27 mouse cellular contexts compared by ENCODE assay signal in genomic region chr8:121760484-121760883, GRCm38 (mm10). TPM values are rescaled to one million over a fixed set of nuclear protein-coding genes. Genes with fewer than 3 reads are reported as not detected.
A peak's percentile ranks its signal among the peaks of the same experiment; 100 is the strongest.
DNase-seq lines count a peak whose midpoint lies in the region; ATAC-seq lines count a peak whose summit lies in the region.
"Had no signal": no experiment of that assay in that cellular context is flagged by ENCODE, and none has a peak within 500 bp of the region (broad histone marks: within the 10 kb centered on the region; RNA-seq: fewer than 3 reads in every experiment).

No protein-coding gene starts in this region.

- no peak overlapping the region for H3K4me2 ChIP-seq in kidney, embryonic 14.5 days (replicated peaks; ENCODE audit: low read depth, low read length)
- H3K4me2 ChIP-seq: forebrain, embryonic 13.5 days; heart, embryonic 13.5 days; hindbrain, embryonic 14.5 days; liver, embryonic 12.5 days; midbrain, embryonic 11.5 days had no signal

- WGBS in kidney, embryonic 14.5 days, result 70% methylated on average over 7 of the region's 7 CpGs

- H3K36me3 ChIP-seq in kidney, embryonic 14.5 days (ENCODE audit: control insufficient read depth, insufficient read depth, low read length), result no peaks in the 10 kb centered on the region
- H3K36me3 ChIP-seq: heart, embryonic 13.5 days; liver, embryonic 12.5 days had no signal

- no peak overlapping the region for H3K4me3 ChIP-seq in kidney, embryonic 14.5 days (ENCODE audit: low read length)
- H3K4me3 ChIP-seq: forebrain, embryonic 13.5 days; gastrocnemius, adult 2 months; heart, embryonic 13.5 days; liver, embryonic 12.5 days had no signal

- DNase-seq in cerebellum, postnatal 4 days (ENCODE audit: low spot score in 2 of 2), result no peak
- DNase-seq in cerebellum, adult 11-12 months, result peak; percentile 73
- DNase-seq in cerebellum, adult 9-11 months, result peak; percentile 78
- DNase-seq in heart, adult 8-10 months (ENCODE audit: low spot score), result no peak
- DNase-seq in frontal cortex, postnatal 25 days (ENCODE audit: low spot score in 2 of 2), result no peak
- DNase-seq: adrenal gland, postnatal 14 days; gastrocnemius, adult 2 months; gastrocnemius, postnatal 36 days; heart, adult 18-20 months; heart, postnatal 10 days; kidney, postnatal 4 days; layer of hippocampus, adult 9-11 months; liver, postnatal 0 days; lung, postnatal 36 days; right cerebral cortex, adult 18-20 months; spleen, adult 18-20 months; thymus, postnatal 14 days had no signal

- H3K4me1 ChIP-seq in kidney, embryonic 14.5 days (ENCODE audit: control insufficient read depth, insufficient read depth, low read length), result no peaks in the 10 kb centered on the region
- H3K4me1 ChIP-seq: heart, embryonic 13.5 days; liver, embryonic 12.5 days had no signal

- H3K9ac ChIP-seq in kidney, embryonic 14.5 days (ENCODE audit: low read depth, low read length), result no peak overlapping the region
- H3K9ac ChIP-seq: forebrain, embryonic 13.5 days; heart, embryonic 13.5 days; hindbrain, embryonic 14.5 days; liver, embryonic 12.5 days; liver, postnatal 0 days had no signal

- no peak overlapping the region for H3K27ac ChIP-seq in kidney, embryonic 14.5 days (ENCODE audit: low read depth, low read length)
- H3K27ac ChIP-seq: forebrain, embryonic 13.5 days; gastrocnemius, adult 2 months; heart, embryonic 13.5 days; hindbrain, embryonic 14.5 days; liver, embryonic 12.5 days had no signal

- no peaks in the 10 kb centered on the region for H3K27me3 ChIP-seq in kidney, embryonic 14.5 days (ENCODE audit: control insufficient read depth, insufficient read depth, low read length)
- H3K27me3 ChIP-seq: forebrain, embryonic 13.5 days had no signal

- no peaks in the 10 kb centered on the region for H3K9me3 ChIP-seq in kidney, embryonic 14.5 days (ENCODE audit: control insufficient read depth, low read length)
- H3K9me3 ChIP-seq: forebrain, embryonic 13.5 days; heart, embryonic 13.5 days; liver, embryonic 12.5 days had no signal

- ATAC-seq in cerebellum, adult (ENCODE audit: insufficient number of reproducible peaks, low FRiP score, low TSS enrichment), result peak; percentile 49; the same call in 1 of the 2 replicates
- no peak for ATAC-seq in kidney, embryonic 14.5 days (ENCODE audit: low FRiP score, low TSS enrichment)
- ATAC-seq: forebrain, embryonic 13.5 days; intestine, postnatal 0 days; liver, embryonic 12.5 days; liver, postnatal 0 days; midbrain, embryonic 16.5 days had no signal

RNA-seq across cellular contexts. Expression of gene Jph3, which starts 31.1 kb away (rescaled TPM):
- polyA plus RNA-seq in kidney, embryonic 14.5 days (2014; fragmentation: Nextera tagmentation; extraction: Ambion mirVana), result 0.30 and 0.46 TPM in 2 replicates
- total RNA-seq in heart, adult 8-10 months (2022), result under 1 TPM in 1 of 4 experiments, not detected in 3; 0.16 TPM
- total RNA-seq: gastrocnemius, adult 2 months; gastrocnemius, postnatal 36 days; heart, postnatal 10 days; hematopoietic stem cell, adult 5-6 weeks had no signal

Comparison
In these comparisons a context has a peak if more than half of its experiments do, and no peak if none do; other contexts are left out.
1. DNase-seq: peak in cerebellum, adult 11-12 months (single experiment) and cerebellum, adult 9-11 months (single experiment); none in cerebellum, postnatal 4 days (0 of 2), heart, adult 8-10 months (single experiment) and frontal cortex, postnatal 25 days (0 of 2).